Mouse (Mus musculus) limb, embryonic 15.5 days (tissue): ENCODE results near the gene Mcm7. TPM values are rescaled to one million over a fixed set of nuclear protein-coding genes. Genes with fewer than 3 reads are reported as not detected.
"Not testable (repeated sequence)": the region's sequence is repeated elsewhere in the genome, so short reads cannot be mapped to it uniquely, and the experiment has no call there.

Experiments
- ATAC-seq: fragments of 200-750 bp; cut with Nextera tagmentation; 2 replicates; pipeline ENCODE4 v1.8.0; 2017; ENCODE audit warnings: low read depth, moderate TSS enrichment; ENCODE audit not compliant: insufficient number of reproducible peaks, low FRiP score, low TSS enrichment
- H3K27ac ChIP-seq: fragments of 300-500 bp; sonication (generic); 2 replicates; pipeline ENCODE4 v1.5.1; 2015; ENCODE audit warnings: moderate library complexity, mild to moderate bottlenecking, inconsistent platforms
- H3K27me3 ChIP-seq: fragments of 300-500 bp; sonication (generic); 2 replicates; pipeline ENCODE4 v1.6.1; 2015; ENCODE audit warnings: inconsistent platforms
- H3K36me3 ChIP-seq: fragments of 300-500 bp; sonication (generic); 2 replicates; pipeline ENCODE4 v1.6.1; 2015; ENCODE audit warnings: inconsistent platforms
- H3K4me1 ChIP-seq: fragments of 300-500 bp; sonication (generic); 2 replicates; pipeline ENCODE4 v1.6.1; 2015; ENCODE audit warnings: inconsistent platforms
- H3K4me2 ChIP-seq: fragments of 300-500 bp; sonication (generic); 2 replicates; pipeline ENCODE4 v1.6.1; 2015; ENCODE audit warnings: mild to moderate bottlenecking, inconsistent platforms
- H3K4me3 ChIP-seq: fragments of 300-500 bp; sonication (generic); 2 replicates; pipeline ENCODE4 v1.5.1; 2015; ENCODE audit warnings: mild to moderate bottlenecking, inconsistent platforms
- H3K9ac ChIP-seq: fragments of 300-500 bp; sonication (generic); 2 replicates; pipeline ENCODE4 v1.6.1; 2015; ENCODE audit warnings: inconsistent platforms
- H3K9me3 ChIP-seq: fragments of 300-500 bp; sonication (generic); 2 replicates; pipeline ENCODE4 v1.6.1; 2016; ENCODE audit warnings: inconsistent platforms
- WGBS: fragments of 180-500 bp; shearing (Covaris S2); methylation state at CpG from one replicate; pipeline ENCODE4 v1.1.7; 2015; 5-methylcytosine and 5-hydroxymethylcytosine counted together
- polyA plus RNA-seq: library from polyadenylated mRNA; unstranded; fragments of >200 nt; fragmentation: Nextera tagmentation; extraction: Ambion mirVana; gene quantifications from 2 replicates; pipeline ENCODE4 v1.2.1, GENCODE M21; 2015

Mcm7 gene
- polyA plus RNA-seq = 139 and 143 TPM in 2 replicates

DNA sequence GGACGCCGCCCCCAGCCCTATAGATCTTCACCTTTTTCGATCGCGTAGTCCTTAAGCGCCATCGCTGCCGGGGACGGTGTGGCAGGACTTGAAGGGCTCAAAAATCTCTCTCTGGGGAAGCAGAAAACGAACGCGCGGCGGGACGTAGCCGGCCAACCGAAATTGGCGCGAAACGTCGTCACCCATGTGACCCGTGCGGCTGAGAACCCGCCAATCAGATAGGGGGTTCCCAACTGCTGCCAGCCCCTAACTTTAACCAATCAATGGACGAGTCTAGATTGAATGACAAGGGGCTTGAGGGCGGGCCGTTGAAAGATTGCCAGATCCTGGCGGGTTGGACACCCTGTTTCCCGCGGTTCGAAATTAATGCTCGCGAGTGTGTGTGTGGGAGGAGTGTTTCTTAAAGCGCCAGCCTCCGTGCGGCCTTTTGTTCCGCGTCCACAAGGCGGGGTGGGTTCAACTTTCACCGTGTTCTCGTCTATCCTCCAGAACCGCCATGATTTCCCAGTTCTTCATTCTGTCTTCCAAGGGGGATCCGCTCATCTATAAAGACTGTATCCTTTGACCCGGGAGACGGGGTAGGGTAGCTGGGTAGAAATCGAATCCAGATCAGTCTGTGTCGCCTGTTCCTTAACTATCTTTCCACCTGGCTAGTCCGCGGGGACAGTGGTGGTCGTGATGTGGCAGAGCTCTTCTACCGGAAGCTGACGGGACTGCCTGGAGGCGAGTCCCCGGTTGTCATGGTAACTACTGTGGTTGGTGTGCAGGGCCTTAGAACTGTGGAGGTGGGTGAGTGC lies at the start of gene Mcm7, which contains the start of gene Ap4m1:
TSS of gene Mcm7 (minus strand) at position 728 of the 797 bp plus-strand sequence.
TSS of gene Ap4m1 (plus strand) at position 308 of the 797 bp plus-strand sequence.
- H3K27me3 ChIP-seq = no peaks in the 10 kb centered on the region
- H3K4me2 ChIP-seq = peak within 1 kb of the TSS; percentile 88
- H3K9ac ChIP-seq = peak within 1 kb of the TSS; percentile 71
- peaks cover 53% of the 10 kb centered on the region for H3K36me3 ChIP-seq
- H3K27ac ChIP-seq = peak within 1 kb of the TSS; percentile 94
- H3K4me1 ChIP-seq = peaks cover 13% of the 10 kb centered on the region
- H3K9me3 ChIP-seq = no peaks in the 10 kb centered on the region
- ATAC-seq = peak; percentile 91
- WGBS = under 1% methylated on average over 54 of the region's 54 CpGs
- H3K4me3 ChIP-seq = peak within 1 kb of the TSS; percentile 83

DNA sequence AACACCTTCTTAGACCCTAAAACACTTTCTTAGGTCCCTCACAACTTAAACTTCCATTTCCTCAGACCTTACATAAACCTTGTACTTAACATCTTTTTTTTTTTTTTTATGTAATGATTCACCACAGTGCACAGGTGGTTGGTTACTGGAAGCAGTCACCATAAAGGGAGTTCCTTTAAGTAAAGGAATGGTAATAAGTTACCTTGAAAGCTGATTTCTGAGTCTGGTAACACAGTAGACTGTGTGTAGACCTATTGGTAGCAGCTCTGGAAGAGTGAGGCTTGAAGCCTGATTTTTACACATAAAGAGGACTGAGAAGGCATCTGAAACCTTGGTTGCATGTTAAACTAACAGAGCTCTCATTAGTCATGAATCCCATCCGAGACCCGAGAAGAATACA lies 47.6 kb upstream of the Mcm7 start:
- H3K4me1 ChIP-seq = no peaks in the 10 kb centered on the region
- WGBS = 59% methylated on average over 2 of the region's 2 CpGs
- H3K27ac ChIP-seq = no peak overlapping the region
- no peak for ATAC-seq
- peaks cover 10% of the 10 kb centered on the region; the same call in 1 of the 2 replicates for H3K9me3 ChIP-seq
- H3K36me3 ChIP-seq = no peaks in the 10 kb centered on the region
- no peaks in the 10 kb centered on the region for H3K27me3 ChIP-seq
- no peak overlapping the region for H3K9ac ChIP-seq
- no peak overlapping the region for H3K4me3 ChIP-seq
- H3K4me2 ChIP-seq = no peak overlapping the region

DNA sequence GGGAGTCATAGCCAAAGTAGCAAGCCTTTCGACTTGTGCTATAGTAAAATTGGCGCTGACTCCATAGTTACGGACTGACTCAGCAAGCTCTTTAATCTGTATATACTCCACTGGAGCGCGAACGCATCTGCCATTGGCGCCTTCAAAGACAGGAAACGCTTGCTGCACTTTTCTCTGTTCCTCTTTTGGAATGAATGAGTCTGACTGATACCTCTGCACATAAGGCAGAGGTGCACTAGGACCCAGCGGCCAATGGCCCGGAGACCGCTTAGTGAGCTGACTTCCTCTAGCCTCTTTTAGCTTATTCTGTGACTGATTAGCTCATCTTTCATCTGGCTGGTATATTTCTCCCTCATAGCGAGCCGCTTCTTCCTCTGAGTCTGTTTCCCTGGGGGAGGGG lies 44.4 kb upstream of the Mcm7 start:
- not testable (repeated sequence) for H3K4me2 ChIP-seq, H3K27me3 ChIP-seq, H3K4me1 ChIP-seq, H3K27ac ChIP-seq, H3K9ac ChIP-seq, H3K4me3 ChIP-seq, H3K9me3 ChIP-seq, ATAC-seq, H3K36me3 ChIP-seq
- WGBS = 93% methylated on average over 13 of the region's 13 CpGs

DNA sequence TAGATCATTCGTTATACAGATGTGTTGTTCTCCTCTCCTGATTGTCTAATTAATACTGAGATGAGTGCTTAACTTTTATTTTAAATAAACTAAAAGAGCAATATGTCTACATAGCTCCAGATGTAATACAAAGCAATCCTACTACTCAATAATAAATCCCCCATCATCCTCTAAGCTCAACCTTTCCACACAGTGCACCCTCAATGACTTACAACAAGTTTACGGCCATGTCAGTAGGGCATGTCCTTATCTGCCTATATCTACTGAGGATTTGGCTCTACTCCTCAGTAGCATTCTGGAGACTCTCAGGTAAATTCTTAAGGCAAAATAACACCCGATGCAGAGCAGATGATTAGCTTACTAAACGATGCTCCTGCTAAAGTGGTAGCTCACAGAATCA lies 35.7 kb upstream of the Mcm7 start:
- Histone ChIP-seq H3K4me3 (no peak overlapping the region), H3K27ac (no peak overlapping the region), H3K4me2 (no peak overlapping the region), H3K9ac (no peak overlapping the region), H3K4me1 (no peaks in the 10 kb centered on the region), H3K27me3 (no peaks in the 10 kb centered on the region), H3K9me3 (no peaks in the 10 kb centered on the region), H3K36me3 (no peaks in the 10 kb centered on the region)
- WGBS = 85% methylated on average over 4 of the region's 4 CpGs
- ATAC-seq = no peak

DNA sequence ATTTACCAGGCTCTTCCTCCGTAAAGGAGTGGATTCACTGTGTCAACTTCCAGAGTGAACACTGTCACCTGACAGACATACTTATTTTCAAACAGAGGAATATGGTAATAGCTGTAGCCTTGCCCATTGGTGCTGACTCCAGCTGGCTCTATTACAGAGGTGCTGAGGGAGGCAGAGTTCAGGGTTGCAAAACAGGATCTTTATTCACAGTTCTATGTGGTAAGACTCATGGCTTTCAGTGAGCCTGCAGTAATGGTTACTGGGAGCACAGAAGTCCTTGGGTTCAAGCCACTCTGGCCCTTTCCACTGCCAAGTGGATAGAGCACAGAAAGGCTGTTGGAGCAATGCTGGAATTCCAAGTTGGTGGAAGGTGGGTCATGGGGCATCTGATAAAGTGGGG lies 35.0 kb upstream of the Mcm7 start:
- Histone ChIP-seq H3K9ac (no peak overlapping the region), H3K4me2 (no peak overlapping the region), H3K4me3 (no peak overlapping the region), H3K36me3 (no peaks in the 10 kb centered on the region), H3K4me1 (no peaks in the 10 kb centered on the region), H3K27ac (no peak overlapping the region), H3K27me3 (no peaks in the 10 kb centered on the region), H3K9me3 (no peaks in the 10 kb centered on the region)
- 86% methylated on average over 1 of the region's 1 CpGs for WGBS
- no peak for ATAC-seq

DNA sequence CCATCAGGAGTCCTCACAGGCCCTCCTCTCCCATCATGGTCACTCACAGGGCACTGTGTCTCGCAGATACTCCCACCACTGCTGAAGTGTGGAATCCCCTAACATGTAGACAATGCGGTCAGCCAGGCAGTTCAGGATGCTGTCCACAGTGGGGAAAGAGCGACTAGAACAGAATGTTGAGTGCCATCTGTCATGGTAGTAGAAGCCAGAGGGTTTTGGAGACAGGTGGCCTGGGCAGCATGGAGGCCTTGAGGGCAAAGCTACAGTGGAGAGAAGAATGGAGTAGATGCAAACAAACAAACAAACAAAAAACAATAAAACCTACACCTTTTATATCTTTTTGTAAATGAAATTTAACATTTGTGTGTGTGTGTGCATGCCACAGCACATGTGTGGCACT lies 29.9 kb upstream of the Mcm7 start:
- Histone ChIP-seq H3K36me3 (no peaks in the 10 kb centered on the region), H3K9me3 (no peaks in the 10 kb centered on the region), H3K9ac (no peak overlapping the region), H3K4me1 (no peaks in the 10 kb centered on the region), H3K4me3 (no peak overlapping the region), H3K4me2 (no peak overlapping the region), H3K27ac (no peak overlapping the region), H3K27me3 (no peaks in the 10 kb centered on the region)
- WGBS = 87% methylated on average over 3 of the region's 3 CpGs
- no peak for ATAC-seq

DNA sequence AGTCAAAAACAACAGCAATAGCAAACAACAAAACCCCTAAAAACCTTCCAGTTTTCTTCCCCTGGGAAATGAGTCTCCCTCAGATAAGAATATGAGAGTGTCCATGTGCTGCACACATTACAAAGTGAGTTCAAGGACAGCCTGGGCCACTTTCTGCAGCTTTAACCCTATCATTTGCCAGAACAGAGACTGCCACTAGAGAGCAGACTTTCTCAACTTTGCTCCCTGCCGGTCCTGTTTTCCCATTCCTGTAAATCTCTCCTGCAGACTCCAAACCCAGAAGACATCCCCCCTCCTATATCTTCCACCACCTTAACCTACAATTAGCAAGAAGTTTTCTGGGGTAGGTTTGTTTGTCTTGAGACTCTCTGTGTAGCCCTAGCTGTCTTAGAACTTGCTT lies 27.4 kb upstream of the Mcm7 start:
- no peaks in the 10 kb centered on the region for H3K27me3 ChIP-seq
- 7% methylated on average over 1 of the region's 1 CpGs for WGBS
- H3K36me3 ChIP-seq = no peaks in the 10 kb centered on the region
- H3K9ac ChIP-seq = no peak overlapping the region
- no peak overlapping the region for H3K4me2 ChIP-seq
- ATAC-seq = no peak
- no peaks in the 10 kb centered on the region for H3K9me3 ChIP-seq
- H3K27ac ChIP-seq = no peak overlapping the region
- peaks cover 7% of the 10 kb centered on the region; the same call in 1 of the 2 replicates for H3K4me1 ChIP-seq
- no peak overlapping the region for H3K4me3 ChIP-seq

DNA sequence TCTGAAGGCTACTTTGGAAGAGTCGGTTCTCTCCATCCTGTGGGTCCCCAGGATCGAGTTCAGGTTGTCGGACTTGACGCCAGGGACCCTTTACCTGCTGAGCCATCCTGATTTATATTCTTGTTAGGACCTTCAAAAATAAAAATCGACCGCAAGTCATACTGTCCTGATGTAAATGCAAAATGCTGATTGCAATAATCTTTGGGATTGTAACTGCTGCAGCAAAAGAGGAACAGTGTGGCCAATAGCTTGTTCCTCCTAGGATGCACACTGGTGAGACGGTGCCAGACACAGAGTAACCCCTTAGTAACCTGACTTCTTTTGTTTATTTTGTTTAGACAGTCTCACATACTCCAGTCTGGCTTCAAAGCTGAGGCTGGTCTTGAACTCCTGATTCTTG lies 23.2 kb upstream of the Mcm7 start:
- Histone ChIP-seq H3K4me3 (peak overlapping the region; percentile 74; the same call in 1 of the 2 replicates), H3K27me3 (no peaks in the 10 kb centered on the region), H3K9me3 (no peaks in the 10 kb centered on the region), H3K9ac (no peak overlapping the region), H3K4me2 (peak overlapping the region; percentile 78), H3K36me3 (peaks cover 25% of the 10 kb centered on the region), H3K4me1 (peaks cover 7% of the 10 kb centered on the region), H3K27ac (no peak overlapping the region)
- ATAC-seq = no peak
- 69% methylated on average over 7 of the region's 7 CpGs for whole genome bisulfite sequencing

DNA sequence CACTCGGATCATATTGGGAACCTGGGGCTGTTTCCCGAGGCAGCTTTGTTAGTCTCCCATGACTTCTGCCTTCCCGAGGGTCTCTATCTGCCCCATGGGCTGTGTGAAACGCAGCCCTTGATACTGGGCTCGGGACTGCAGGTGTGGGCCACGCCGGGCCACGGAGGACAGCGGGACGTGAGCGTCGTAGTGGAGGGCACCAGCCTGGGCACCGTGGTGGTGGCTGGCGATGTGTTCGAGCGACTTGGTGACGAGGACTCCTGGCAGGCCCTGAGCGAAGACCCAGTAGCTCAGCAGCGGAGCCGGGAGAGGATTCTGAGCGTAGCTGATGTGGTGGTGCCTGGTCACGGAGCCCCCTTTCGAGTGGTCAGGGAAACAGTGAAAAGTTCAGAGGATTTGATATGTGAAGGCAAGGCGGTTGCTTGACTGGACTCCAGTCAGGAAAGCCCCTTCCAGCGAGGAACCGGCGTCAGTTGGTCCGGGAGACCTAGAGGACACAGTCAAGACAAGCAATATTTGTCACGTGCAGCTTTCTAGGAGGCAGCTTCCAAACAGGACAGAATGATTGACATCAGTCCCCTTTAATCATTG lies 22.6 kb upstream of the Mcm7 start:
- Histone ChIP-seq H3K9me3 (no peaks in the 10 kb centered on the region), H3K36me3 (peaks cover 31% of the 10 kb centered on the region), H3K4me3 (peak overlapping the region; percentile 74), H3K27ac (peak overlapping the region; percentile 89), H3K4me2 (peak overlapping the region; percentile 78), H3K4me1 (peaks cover 7% of the 10 kb centered on the region), H3K9ac (peak overlapping the region; percentile 90), H3K27me3 (no peaks in the 10 kb centered on the region)
- ATAC-seq = peak; percentile 56; the same call in 1 of the 2 replicates
- 2% methylated on average over 29 of the region's 29 CpGs for WGBS

DNA sequence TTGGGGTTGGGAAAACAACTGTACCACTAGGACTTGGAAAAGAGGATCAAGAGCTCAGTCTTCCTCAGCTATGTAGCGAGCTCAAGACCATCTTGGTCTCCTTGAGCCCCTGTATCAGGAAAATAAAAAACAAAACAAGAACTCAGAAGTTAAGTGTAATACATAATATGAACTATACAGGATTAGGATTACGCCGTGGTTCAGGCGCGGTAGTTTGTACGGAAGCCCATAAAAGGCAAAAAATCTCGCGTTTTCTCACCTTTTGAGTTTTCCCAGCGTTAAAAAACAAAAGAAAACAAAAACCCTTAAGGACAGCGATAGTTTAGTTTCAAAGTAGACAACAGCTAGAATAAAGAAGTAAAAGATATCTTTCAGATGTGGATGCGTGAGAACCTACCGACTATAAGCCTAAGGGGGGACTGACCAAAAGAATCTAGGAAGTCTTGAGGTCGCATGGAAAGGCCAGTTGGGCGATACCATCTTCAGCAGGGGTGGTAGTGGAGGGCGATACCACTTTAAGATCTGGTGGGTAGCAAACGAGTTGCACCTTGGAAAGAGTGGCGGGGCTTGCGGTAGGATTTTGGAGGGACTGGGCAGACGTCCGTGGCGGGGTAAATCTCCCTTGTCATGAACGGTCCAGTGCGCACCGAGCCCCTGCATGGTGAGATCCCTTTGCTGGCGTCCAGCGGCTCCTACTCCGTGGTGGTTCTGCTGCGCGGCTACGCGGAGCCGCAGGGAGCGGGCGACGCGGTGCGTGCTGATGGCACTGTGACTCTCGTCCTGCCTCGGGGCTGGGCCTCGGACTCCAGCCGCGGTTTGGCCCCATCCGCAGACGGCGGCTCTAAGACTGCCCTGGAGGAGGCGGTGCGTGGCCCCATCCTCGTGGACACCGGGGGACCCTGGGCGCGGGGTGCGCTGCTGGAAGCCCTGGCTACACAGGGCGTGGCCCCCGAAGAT lies 21.8 kb upstream of the Mcm7 start, which contains the start of gene Mblac1:
TSS of gene Mblac1 (plus strand) at position 544 of the 957 bp plus-strand sequence.
- peak within 1 kb of the TSS; percentile 90 for H3K9ac ChIP-seq
- peaks cover 7% of the 10 kb centered on the region for H3K4me1 ChIP-seq
- H3K9me3 ChIP-seq = no peaks in the 10 kb centered on the region
- H3K4me3 ChIP-seq = peak within 1 kb of the TSS; percentile 74
- peaks cover 35% of the 10 kb centered on the region for H3K36me3 ChIP-seq
- H3K4me2 ChIP-seq = peak within 1 kb of the TSS; percentile 78
- ATAC-seq = peak; percentile 81
- H3K27ac ChIP-seq = peak within 1 kb of the TSS; percentile 89
- 7% methylated on average over 54 of the region's 54 CpGs for WGBS
- no peaks in the 10 kb centered on the region for H3K27me3 ChIP-seq

DNA sequence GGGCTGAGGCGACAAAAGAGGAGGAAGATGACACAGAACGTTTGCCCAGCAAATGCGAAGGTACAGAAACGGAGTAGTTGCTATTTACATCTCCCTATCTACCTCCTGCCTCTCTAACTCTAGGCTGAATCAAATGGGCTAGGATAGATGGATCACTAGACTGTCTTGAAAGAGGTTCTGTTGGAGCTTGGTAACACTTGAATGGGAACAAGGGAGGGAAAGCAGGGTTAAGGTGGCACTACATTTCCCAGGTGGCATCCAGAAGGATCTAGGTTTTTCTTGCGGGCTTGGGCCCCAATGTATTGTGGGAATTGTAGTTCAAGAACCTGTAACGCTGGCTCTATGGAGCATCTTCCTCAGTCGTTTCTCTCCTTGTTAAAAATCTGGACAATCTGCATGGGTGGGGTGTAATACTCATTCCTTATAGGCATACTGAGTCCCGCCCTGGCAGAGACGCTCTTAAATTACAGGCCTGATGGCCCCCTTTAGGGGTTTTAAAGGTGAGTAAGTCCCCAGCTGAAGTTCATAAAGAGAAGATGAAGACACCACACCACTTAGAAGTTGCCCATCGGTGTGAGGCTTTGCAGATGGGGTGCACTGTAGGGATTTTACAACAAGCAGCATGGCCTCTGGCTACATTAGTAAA lies 15.6 kb upstream of the Mcm7 start:
- peak; percentile 77 for ATAC-seq
- Histone ChIP-seq H3K27me3 (no peaks in the 10 kb centered on the region), H3K4me3 (peak overlapping the region; percentile 77), H3K36me3 (peaks cover 47% of the 10 kb centered on the region), H3K27ac (peak overlapping the region; percentile 84), H3K9me3 (no peaks in the 10 kb centered on the region), H3K4me1 (peaks cover 17% of the 10 kb centered on the region), H3K4me2 (peak overlapping the region; percentile 74), H3K9ac (peak overlapping the region; percentile 67)
- under 1% methylated on average over 10 of the region's 10 CpGs for WGBS
